Mouse (Mus musculus) cerebellum, postnatal 36 days (tissue): ENCODE measurements around the gene Pld4.

Experiments
- DNase-seq, 2 experiments: peaks; one replicate each; pipeline ENCODE4 v3.0.0; 2021 to 2022; ENCODE audit warnings: mixed read lengths in 2 of 2

Pld4 gene

DNA sequence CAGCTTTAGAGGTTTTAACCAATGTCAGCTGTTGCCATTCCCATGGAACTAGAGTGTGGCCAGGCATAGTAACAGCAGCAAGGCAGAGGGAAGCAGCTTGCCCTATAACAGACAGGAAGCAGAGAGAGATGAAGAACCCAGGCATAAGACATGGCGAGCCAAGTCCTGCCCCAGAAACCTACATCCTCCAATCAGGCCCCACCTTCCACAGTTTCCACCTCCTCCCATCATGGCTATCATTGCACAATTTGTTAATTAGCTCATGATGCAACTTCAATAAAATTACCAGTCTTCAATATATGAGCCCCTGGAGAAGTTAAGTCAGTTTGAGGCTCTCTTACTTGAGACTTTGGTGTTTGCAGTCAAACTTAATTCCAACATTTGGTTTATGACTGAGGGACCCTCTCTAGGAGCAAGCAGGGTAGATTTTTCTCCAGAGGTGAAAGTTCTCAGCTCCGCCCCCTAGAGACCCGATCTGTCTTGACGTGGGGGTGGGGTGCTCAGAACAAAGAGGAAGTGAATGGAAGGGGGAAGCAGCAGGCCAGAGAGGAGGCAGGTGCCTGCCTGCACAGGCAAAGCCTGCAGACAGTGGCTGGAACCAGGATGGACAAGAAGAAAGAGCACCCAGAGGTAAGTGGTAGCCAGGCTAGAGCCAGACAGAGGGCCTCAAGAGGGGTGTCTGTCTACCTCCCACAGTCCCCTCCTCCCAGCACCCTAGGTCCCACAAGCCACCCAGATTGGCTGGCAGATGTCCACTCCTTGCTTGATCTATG, at the start of gene Pld4:
TSS of gene Pld4 (plus strand) at position 502 of the 773 bp plus-strand sequence.
- DNase-seq, result no peak

DNA sequence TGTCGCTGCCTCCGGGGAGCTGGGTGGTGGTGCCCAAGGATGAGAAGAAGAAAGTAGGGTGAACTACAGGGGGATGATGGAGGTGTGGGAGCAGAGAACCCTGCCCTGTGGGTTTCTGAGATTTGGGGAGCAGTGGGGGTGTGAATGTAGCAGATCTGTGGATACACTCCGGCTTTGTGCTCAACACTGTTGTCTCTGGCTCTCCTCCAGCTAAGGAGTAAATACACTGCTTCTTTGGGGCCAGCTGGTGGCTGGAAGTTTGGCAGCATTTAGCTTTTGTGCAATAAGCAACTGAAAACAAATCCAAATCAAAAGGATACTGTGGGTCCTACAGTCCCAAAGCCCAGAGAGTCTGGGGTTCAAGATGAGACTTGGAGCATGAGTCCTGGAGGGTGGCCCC, 46.5 kb upstream of the Pld4 start:
- DNase-seq, result no peak

GRCm38 (mm10) chr12:112717140-112717539, 43.3 kb upstream of the Pld4 start:
- no peak for DNase-seq

DNA sequence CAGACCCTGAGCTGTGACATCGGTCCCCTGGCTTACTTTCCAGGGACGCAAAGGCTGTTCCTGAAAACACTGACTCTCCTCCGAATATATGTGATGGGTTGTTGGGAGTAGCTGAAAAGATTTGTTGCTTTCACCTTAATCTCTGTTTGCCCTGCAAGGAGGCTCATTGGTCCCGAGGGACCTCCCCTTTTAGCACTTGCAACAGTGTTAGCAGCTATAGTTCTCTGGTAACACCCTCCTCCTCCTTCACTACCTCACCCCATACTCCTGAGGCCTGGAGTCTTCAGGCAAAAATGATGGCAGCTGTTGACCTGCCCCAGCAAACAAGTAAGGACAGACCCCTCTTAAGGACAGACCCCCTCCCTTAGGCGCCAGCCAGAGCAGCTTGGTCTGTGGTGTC, 41.5 kb upstream of the Pld4 start:
- DNase-seq, result no peak

DNA sequence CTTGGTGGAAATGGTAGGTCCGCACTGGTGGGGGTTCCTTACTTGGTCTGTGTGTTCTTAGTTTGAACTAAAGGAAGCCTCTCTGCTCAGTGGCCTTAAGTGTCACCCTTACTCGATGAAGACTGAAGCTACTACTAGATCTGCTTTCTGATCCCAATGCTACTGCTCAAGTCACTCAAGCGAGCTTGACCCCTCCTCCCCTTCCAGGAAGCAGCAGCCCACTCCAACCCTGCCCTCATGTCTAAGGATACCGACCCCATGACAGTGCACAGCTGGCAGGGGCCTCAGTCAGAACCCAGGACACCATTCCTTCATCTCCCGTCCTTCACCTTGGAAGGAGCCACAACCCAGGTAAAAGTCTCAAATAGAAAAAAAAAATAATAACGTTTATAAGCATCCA, 40.2 kb upstream of the Pld4 start, which contains the start of gene Cep170b:
TSS of gene Cep170b (plus strand) at position 240 of the 400 bp plus-strand sequence.
- DNase-seq, result no peak

GRCm38 (mm10) chr12:112720890-112721423, 39.5 kb upstream of the Pld4 start:
- no peak for DNase-seq

DNA sequence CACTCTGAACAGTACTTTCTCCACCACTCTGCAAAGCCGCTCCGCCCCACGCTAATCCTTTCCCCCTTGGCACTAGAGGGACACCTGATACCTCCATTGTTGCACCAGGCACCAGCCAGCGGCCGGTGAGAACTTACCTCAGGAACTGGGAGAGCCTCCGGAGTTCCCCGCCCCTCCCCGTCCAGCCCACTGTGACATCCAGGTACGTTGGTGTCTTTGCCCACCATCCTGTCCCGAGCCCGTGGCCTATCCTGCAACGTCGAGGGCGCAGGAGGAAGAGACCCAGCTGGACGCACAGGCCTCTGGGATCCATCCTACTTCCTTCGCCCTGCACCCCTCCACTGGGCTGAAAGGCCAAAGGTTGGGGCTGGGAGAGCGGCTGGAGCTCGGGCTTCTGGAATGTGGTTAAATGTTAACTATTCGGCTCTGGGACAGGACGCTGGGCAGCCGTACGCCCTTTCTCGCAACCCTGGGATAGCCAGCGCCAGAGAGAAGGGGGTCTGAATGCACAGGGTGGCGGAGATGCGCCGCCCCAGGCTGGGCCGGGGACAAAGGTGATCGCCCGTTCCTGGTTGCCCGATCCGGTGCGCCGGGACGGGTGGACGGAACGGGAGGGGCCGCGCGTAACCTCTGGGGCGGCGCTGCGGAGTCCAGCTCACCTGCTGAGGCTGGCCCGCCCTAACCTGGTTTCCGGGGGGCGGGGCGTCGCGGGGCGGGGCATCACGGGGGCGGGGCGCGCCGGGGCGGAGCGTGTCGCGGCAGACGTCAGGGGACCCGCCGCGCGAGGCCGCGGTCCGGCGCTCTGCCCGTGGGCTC, 38.8 kb upstream of the Pld4 start:
- peak; percentile 67 to 80 for DNase-seq

GRCm38 (mm10) chr12:112722240-112723027, 38.0 kb upstream of the Pld4 start:
- DNase-seq, result peak; percentile 64 to 77

GRCm38 (mm10) chr12:112723028-112723330, 37.5 kb upstream of the Pld4 start:
- DNase-seq, result no peak

DNA sequence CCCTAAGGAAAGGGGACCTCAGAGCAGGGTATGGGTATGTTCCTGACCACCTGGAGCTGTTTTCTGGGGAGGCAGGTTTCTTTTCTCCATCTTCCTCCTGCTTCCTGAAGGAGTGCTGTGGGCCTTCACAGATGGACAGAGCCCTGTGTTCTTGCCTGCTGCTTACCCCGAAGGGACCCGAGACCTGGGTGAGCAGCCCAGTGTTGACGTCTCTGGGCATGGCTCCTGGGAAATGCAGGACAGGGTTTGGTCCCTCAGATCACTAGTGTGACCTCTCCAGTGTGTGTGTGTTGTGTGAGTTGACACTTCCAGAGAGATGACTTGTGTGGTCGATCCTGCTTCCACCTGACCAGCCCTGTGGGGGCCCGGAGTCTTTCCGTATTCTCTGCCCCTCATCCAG, 37.0 kb upstream of the Pld4 start:
- DNase-seq, result no peak

- DNase-seq, result peak; percentile 81 to 87
Measured at GRCm38 (mm10) chr12:112724077-112724805, 36.2 kb upstream of the Pld4 start.

DNA sequence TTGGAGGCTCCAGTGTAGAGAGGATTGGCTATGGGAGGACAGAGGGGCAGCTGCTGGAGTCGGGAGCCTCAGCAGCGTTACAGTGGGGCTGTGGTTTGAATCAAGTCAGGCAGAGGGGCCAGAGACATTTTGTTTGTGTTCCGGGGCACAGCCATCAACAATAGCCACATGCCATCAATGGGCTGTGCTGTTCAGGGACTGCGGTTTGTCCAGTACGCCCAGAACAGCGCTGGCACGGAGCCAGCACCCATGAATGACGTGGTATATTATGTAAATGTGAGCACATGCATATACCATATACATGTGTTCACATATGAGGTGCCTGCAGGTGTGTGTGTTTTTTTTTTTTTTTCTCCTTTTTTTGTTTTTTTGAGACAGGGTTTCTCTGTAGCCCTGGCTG, 32.7 kb upstream of the Pld4 start:
- DNase-seq, result no peak

DNA sequence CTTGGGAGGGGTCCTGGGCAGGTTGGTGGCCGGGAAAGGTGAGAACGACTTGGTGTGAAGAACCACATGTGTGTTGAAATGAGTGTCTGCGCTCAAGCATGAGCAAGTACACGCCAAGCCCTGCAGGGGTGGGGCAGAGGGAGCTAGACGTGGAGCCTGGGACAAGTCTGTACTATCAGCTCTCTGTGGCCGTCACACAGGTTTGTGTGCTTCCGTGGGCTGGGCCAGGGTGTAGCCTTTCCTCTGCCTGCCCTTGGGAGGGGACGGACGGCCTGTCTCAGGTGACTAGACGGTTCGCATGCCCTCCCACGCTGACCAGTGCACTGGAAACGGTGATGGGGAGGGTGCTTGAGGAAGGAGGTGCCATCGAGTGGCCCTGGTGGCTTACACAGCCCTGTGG, 29.6 kb upstream of the Pld4 start:
- DNase-seq, result no peak

DNA sequence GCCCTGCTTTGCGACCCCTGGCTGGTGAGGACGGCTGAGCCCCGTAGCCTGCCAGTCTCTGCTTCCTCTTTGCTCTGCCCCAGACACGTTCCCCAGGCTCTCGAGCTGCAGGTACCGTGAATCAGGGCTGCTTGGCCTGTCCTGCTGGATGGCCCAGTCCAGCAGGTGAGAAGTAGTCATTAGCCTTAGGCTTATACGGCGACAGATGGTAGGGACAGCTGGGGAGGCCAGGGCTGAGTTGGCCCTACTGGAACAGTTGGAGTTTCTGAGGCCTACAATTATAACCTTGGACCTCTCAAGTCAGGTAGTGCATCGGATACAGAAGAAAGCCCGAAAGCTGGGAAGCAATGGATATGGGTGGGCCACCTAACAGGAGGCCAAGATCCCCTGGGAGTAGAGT, 27.9 kb upstream of the Pld4 start:
- DNase-seq, result peak in 1 of 2 experiments; percentile 52

GRCm38 (mm10) chr12:112734108-112734820, 26.2 kb upstream of the Pld4 start:
- DNase-seq, result peak in 1 of 2 experiments; percentile 28

- peak in 1 of 2 experiments; percentile 15 for DNase-seq
Measured at GRCm38 (mm10) chr12:112734881-112735655, 25.4 kb upstream of the Pld4 start.

GRCm38 (mm10) chr12:112735896-112736635, 24.4 kb upstream of the Pld4 start:
- peak; percentile 55 to 59 for DNase-seq

DNA sequence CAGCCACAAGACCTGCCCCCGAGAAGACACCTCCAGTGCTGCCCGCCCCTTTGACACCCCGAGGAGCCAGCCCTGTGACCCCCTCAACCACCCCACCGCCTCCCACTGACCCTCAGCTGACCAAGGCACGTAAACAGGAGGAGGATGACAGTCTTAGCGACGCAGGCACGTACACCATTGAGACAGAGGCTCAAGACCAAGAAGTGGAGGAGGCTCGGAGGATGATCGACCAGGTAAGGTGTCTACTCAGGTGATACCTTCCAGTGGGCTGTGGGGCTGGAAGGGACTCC, 23.9 kb upstream of the Pld4 start:
- DNase-seq, result no peak

GRCm38 (mm10) chr12:112737081-112737480, 23.4 kb upstream of the Pld4 start:
- DNase-seq, result no peak

DNA sequence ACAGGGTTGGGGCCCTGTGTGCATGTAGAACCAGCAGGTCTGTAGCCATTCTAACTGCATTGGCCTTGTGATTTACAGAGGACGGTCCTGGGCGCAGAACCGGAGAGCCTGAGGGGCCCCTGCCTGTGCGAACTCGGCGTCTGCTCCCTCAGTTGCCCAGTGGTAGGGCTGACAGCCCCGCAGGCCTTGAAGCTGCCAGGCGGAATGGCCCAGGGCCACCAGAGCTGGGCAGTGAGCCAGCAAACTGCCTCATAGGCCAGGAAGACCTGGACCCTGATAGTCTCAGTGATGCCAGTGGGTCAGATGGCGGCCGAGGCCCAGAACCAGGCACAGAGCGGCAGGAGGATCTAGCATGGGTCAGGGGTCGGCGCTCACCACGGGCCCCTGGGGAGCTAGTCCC, 22.7 kb upstream of the Pld4 start:
- peak; percentile 96 for DNase-seq
